ENCODE assay signal across 8 mouse cellular contexts in genomic region chr4:133057389-133058122, GRCm38 (mm10). TPM values are rescaled to one million over a fixed set of nuclear protein-coding genes. Genes with fewer than 3 reads are reported as not detected.
DNase-seq lines count a peak whose midpoint lies in the region; ATAC-seq and TF ChIP-seq lines count a peak whose summit lies in the region.

No protein-coding gene starts in this region.

- peak overlapping the region; percentile 22; the same call in 1 of the 2 replicates for H3K27ac ChIP-seq in hindbrain, postnatal 0 days
- peak overlapping the region; percentile 95 for H3K27ac ChIP-seq in liver, embryonic 12.5 days
- peak overlapping the region; percentile 48; the same call in 1 of the 2 replicates for H3K27ac ChIP-seq in neural tube, embryonic 14.5 days (ENCODE audit: low read depth, low read length)
- no peak overlapping the region; the same call in 1 of the 2 replicates for H3K27ac ChIP-seq in forebrain, postnatal 0 days (ENCODE audit: low read depth, low read length)

- H3K36me3 ChIP-seq in erythroblast, embryonic 14.5 days (ENCODE audit: control insufficient read depth) = peaks cover 20% of the 10 kb centered on the region
- H3K36me3 ChIP-seq in hindbrain, postnatal 0 days (ENCODE audit: insufficient read depth, low read length) = peaks cover 27% of the 10 kb centered on the region
- peaks cover 31% of the 10 kb centered on the region for H3K36me3 ChIP-seq in liver, embryonic 12.5 days
- peaks cover 19% of the 10 kb centered on the region for H3K36me3 ChIP-seq in neural tube, embryonic 14.5 days (ENCODE audit: control insufficient read depth, insufficient read depth, low read length)
- H3K36me3 ChIP-seq in forebrain, postnatal 0 days (ENCODE audit: insufficient read depth) = peaks cover 28% of the 10 kb centered on the region

- ATAC-seq in hindbrain, postnatal 0 days = no peak
- peak; percentile 88 for ATAC-seq in liver, embryonic 12.5 days
- ATAC-seq in neural tube, embryonic 14.5 days (ENCODE audit: low read depth) = no peak
- ATAC-seq in forebrain, postnatal 0 days = no peak

- no peak for TF ChIP-seq CTCF in hindbrain, postnatal 0 days (IDR thresholded peaks at IDR 0.05; ENCODE audit: low read depth)
- no peak for TF ChIP-seq CTCF in forebrain, postnatal 0 days (IDR thresholded peaks at IDR 0.05; ENCODE audit: low read depth)

- peak overlapping the region; percentile 55 for H3K4me3 ChIP-seq in erythroblast, embryonic 14.5 days (replicated peaks)
- no peak overlapping the region for H3K4me3 ChIP-seq in hindbrain, postnatal 0 days (ENCODE audit: low read length)
- peak overlapping the region; percentile 42 for H3K4me3 ChIP-seq in liver, embryonic 12.5 days
- H3K4me3 ChIP-seq in neural tube, embryonic 14.5 days (ENCODE audit: low read depth, low read length) = no peak overlapping the region
- no peak overlapping the region for H3K4me3 ChIP-seq in forebrain, postnatal 0 days (ENCODE audit: low read depth, low read length)

- peak; percentile 67 for DNase-seq in CD4-positive helper T cell, adult 2 months (ENCODE audit: low read depth, low spot score)
- DNase-seq in Muller cell, postnatal 12 days (ENCODE audit: inconsistent ontology term) = peak; percentile 90
- no peak for DNase-seq in hindbrain, postnatal 0 days (ENCODE audit: low spot score)
- DNase-seq in left cerebral cortex, postnatal 4 days = no peak
- no peak for DNase-seq in forebrain, postnatal 0 days

- no peak overlapping the region for H3K4me2 ChIP-seq in hindbrain, postnatal 0 days (ENCODE audit: low read depth, low read length)
- H3K4me2 ChIP-seq in liver, embryonic 12.5 days = peak overlapping the region; percentile 81
- no peak overlapping the region for H3K4me2 ChIP-seq in neural tube, embryonic 14.5 days (ENCODE audit: low read depth, low read length)
- H3K4me2 ChIP-seq in forebrain, postnatal 0 days (ENCODE audit: low read depth) = no peak overlapping the region

- intact Hi-C loops in left cerebral cortex, postnatal 4 days (cut with DNase I) = no loop called here

- no peaks in the 10 kb centered on the region; the same call in 1 of the 2 replicates for H3K9me3 ChIP-seq in erythroblast, embryonic 14.5 days (ENCODE audit: control insufficient read depth, low read length)
- no peaks in the 10 kb centered on the region for H3K9me3 ChIP-seq in hindbrain, postnatal 0 days (ENCODE audit: low read length)
- no peaks in the 10 kb centered on the region for H3K9me3 ChIP-seq in liver, embryonic 12.5 days (replicated peaks)
- no peaks in the 10 kb centered on the region for H3K9me3 ChIP-seq in neural tube, embryonic 14.5 days (ENCODE audit: control insufficient read depth, low read length)
- no peaks in the 10 kb centered on the region for H3K9me3 ChIP-seq in forebrain, postnatal 0 days (ENCODE audit: low read length)

- peaks cover 47% of the 10 kb centered on the region for H3K4me1 ChIP-seq in erythroblast, embryonic 14.5 days (ENCODE audit: control insufficient read depth)
- H3K4me1 ChIP-seq in hindbrain, postnatal 0 days (ENCODE audit: insufficient read depth, low read length) = peaks cover 17% of the 10 kb centered on the region; the same call in 1 of the 2 replicates
- peaks cover 78% of the 10 kb centered on the region for H3K4me1 ChIP-seq in liver, embryonic 12.5 days
- H3K4me1 ChIP-seq in neural tube, embryonic 14.5 days (ENCODE audit: control insufficient read depth, insufficient read depth, low read length) = peaks cover 13% of the 10 kb centered on the region
- no peaks in the 10 kb centered on the region for H3K4me1 ChIP-seq in forebrain, postnatal 0 days (ENCODE audit: insufficient read depth)

- WGBS in hindbrain, postnatal 0 days = 28% methylated on average over 6 of the region's 7 CpGs
- 10% methylated on average over 7 of the region's 7 CpGs for WGBS in liver, embryonic 12.5 days (ENCODE audit: insufficient replicate concordance)
- 33% methylated on average over 7 of the region's 7 CpGs for WGBS in neural tube, embryonic 14.5 days
- 48% methylated on average over 7 of the region's 7 CpGs for WGBS in forebrain, postnatal 0 days

- no peak overlapping the region for H3K9ac ChIP-seq in hindbrain, postnatal 0 days (replicated peaks; ENCODE audit: low read length)
- peak overlapping the region; percentile 71 for H3K9ac ChIP-seq in liver, embryonic 12.5 days
- H3K9ac ChIP-seq in neural tube, embryonic 14.5 days (replicated peaks; ENCODE audit: low read depth, low read length) = no peak overlapping the region
- H3K9ac ChIP-seq in forebrain, postnatal 0 days = no peak overlapping the region

- H3K27me3 ChIP-seq in erythroblast, embryonic 14.5 days (ENCODE audit: control insufficient read depth) = no peaks in the 10 kb centered on the region
- H3K27me3 ChIP-seq in hindbrain, postnatal 0 days (ENCODE audit: insufficient read depth, low read length) = no peaks in the 10 kb centered on the region
- H3K27me3 ChIP-seq in liver, embryonic 12.5 days (replicated peaks) = no peaks in the 10 kb centered on the region
- H3K27me3 ChIP-seq in neural tube, embryonic 14.5 days (ENCODE audit: control insufficient read depth, insufficient read depth, low read length) = no peaks in the 10 kb centered on the region
- no peaks in the 10 kb centered on the region for H3K27me3 ChIP-seq in forebrain, postnatal 0 days (ENCODE audit: insufficient read depth, low read length)

RNA-seq across cellular contexts. Expression of gene Ahdc1, which starts 46.5 kb away (rescaled TPM):
- polyA plus RNA-seq in erythroblast, embryonic 14.5 days (2012) = 0.08 TPM in 2 replicates
- 88.2 and 106 TPM in 2 replicates for total RNA-seq in hindbrain, postnatal 0 days (2014; rRNA removed)
- polyA plus RNA-seq in hindbrain, postnatal 0 days (2015; fragmentation: Nextera tagmentation; extraction: Ambion mirVana) = 9.7 and 10.8 TPM in 2 replicates
- 2.9 and 3.2 TPM in 2 replicates for polyA plus RNA-seq in liver, embryonic 12.5 days (2016; fragmentation: Nextera tagmentation; extraction: Ambion mirVana)
- 12.2 and 13.1 TPM in 2 replicates for polyA plus RNA-seq in neural tube, embryonic 14.5 days (2014; fragmentation: Nextera tagmentation; extraction: Ambion mirVana)
- total RNA-seq in left cerebral cortex, postnatal 4 days (2021) = 100 to 1,000 TPM in 1 of 2 experiments, 10 to 100 TPM in 1; 94.1 to 102 TPM
- 56.7 and 82.4 TPM in 2 replicates for total RNA-seq in forebrain, postnatal 0 days (2014; rRNA removed)
- 7.6 and 8.4 TPM in 2 replicates for polyA plus RNA-seq in forebrain, postnatal 0 days (2015; fragmentation: Nextera tagmentation; extraction: Ambion mirVana)

Comparison
In these comparisons a context has a peak if more than half of its experiments do, and no peak if none do; other contexts are left out.
1. DNase-seq: peak in CD4-positive helper T cell, adult 2 months (single experiment) and Muller cell, postnatal 12 days (single experiment); none in hindbrain, postnatal 0 days (single experiment), left cerebral cortex, postnatal 4 days (single experiment) and forebrain, postnatal 0 days (single experiment).
2. H3K4me3 ChIP-seq: peak in erythroblast, embryonic 14.5 days (single experiment) and liver, embryonic 12.5 days (single experiment); none in hindbrain, postnatal 0 days (single experiment), neural tube, embryonic 14.5 days (single experiment) and forebrain, postnatal 0 days (single experiment).